Mouse (Mus musculus): ENCODE data around the gene Fam169a. TPM values are rescaled to one million over a fixed set of nuclear protein-coding genes. Genes with fewer than 3 reads are reported as not detected.

The Fam169a gene
- polyA plus RNA-seq, 1 experiment from 2014 or later: 30.5 TPM

Other genes starting within 250 kb of the Fam169a start
- 0.08 and 0.20 TPM in 2 replicates for gene Gcnt4, start 142.6 kb upstream of the Fam169a start, polyA plus RNA-seq (2015; fragmentation: Nextera tagmentation; extraction: Ambion mirVana)
- not detected in 2 replicates for gene 1700029F12Rik, start 32.9 kb upstream of the Fam169a start, polyA plus RNA-seq (2015; fragmentation: Nextera tagmentation; extraction: Ambion mirVana)
- gene Gm6169, start 32.0 kb downstream of the Fam169a start, polyA plus RNA-seq (2015; fragmentation: Nextera tagmentation; extraction: Ambion mirVana): 1.1 and 1.3 TPM in 2 replicates
- gene Gfm2, start 70.7 kb downstream of the Fam169a start, polyA plus RNA-seq (2015; fragmentation: Nextera tagmentation; extraction: Ambion mirVana): 34.2 and 34.3 TPM in 2 replicates
- 36.0 and 44.8 TPM in 2 replicates for gene Nsa2, start 70.7 kb downstream of the Fam169a start, polyA plus RNA-seq (2015; fragmentation: Nextera tagmentation; extraction: Ambion mirVana)
- 54.5 and 66.1 TPM in 2 replicates for gene Hexb, start 131.1 kb downstream of the Fam169a start, polyA plus RNA-seq (2015; fragmentation: Nextera tagmentation; extraction: Ambion mirVana)
- gene Enc1, start 173.8 kb downstream of the Fam169a start, polyA plus RNA-seq (2015; fragmentation: Nextera tagmentation; extraction: Ambion mirVana): 65.8 and 79.2 TPM in 2 replicates